Mouse (Mus musculus): ENCODE measurements at regions not wholly inside any gene's neighbourhood (a gene's known extent, or its start where the extent isn't known, plus 50 kb on each side); places are given as distances from the start of the nearest gene placed in this dataset.

DNA sequence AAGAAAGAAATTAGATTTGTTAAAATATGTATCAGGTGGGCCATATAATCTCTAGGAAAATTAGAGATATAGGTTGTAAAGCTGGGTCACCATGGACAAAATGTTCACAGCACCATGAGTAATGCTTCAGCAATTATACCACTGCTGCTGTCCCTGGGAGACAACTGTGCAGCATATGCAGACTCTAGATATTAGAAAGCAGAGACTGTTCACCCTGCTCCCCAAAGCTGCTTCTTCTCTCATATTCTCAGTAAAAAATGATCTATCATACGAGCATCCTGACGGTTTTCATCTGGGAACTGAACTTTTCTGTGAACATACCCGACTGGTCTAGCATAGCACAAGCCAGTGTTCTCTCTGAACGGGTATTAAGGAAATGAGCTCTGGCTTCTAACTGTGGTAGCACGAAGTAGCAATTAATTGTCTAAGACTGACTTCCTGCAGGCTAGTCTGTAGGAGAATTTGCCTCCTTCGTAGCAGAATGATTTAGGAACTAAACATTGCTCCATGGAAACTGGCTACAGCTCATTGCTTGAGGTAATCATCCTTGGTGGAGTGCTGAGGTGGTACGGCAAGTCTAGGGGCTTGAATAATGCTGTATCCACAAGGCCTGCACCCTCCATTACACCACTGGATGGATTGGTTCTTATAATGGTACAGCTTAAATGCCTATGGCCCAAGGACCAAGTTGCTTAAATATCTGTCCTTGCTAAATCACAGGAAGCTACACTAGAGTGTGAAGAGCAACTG lies 305.9 kb downstream of the Otol1 start:
- TF ChIP-seq CTCF (IDR thresholded peaks at IDR 0.05; ENCODE audit: insufficient read depth, low read depth, low read length), result no peak
- TF ChIP-seq POLR2A (IDR thresholded peaks at IDR 0.05; ENCODE audit: insufficient read depth, low read depth, low read length), result no peak

All from olfactory bulb, adult 2 months (tissue).